ENCODE assay signal across 13 mouse cellular contexts in the genomic region with DNA sequence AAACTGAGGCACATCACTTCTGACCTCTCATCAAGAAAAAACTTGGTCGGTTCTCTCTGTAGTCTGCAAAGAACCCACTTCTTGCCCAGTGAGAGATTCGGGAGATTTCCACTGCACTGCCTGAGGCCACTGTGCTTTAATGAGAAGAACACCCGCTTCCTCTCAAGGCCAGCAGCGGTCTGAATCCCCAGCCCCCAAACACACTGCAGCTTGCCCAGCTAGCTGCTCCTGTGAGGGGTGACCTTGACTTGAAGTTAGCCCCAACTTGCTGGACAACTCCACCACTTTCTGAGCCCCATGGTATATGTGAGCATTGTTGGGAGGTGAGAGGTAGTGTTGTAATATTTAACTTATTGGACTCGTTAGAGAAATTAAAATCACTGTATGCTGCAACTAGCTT. TPM values are rescaled to one million over a fixed set of nuclear protein-coding genes. Genes with fewer than 3 reads are reported as not detected.
DNase-seq lines count a peak whose midpoint lies in the region; ATAC-seq lines count a peak whose summit lies in the region.
"Had no signal": no experiment of that assay in that cellular context is flagged by ENCODE, and none has a peak within 500 bp of the region (broad histone marks: within the 10 kb centered on the region; RNA-seq: fewer than 3 reads in every experiment).

No protein-coding gene starts in this region.

- no peak overlapping the region for H3K27ac ChIP-seq in forebrain, embryonic 13.5 days
- no peak overlapping the region for H3K27ac ChIP-seq in limb, embryonic 15.5 days
- H3K27ac ChIP-seq: layer of hippocampus, adult 2 months; liver, embryonic 12.5 days had no signal

- peak overlapping the region; percentile 52; the same call in 1 of the 2 replicates for H3K4me3 ChIP-seq in forebrain, embryonic 13.5 days
- H3K4me3 ChIP-seq in limb, embryonic 15.5 days = peak overlapping the region; percentile 53

- peaks cover 73% of the 10 kb centered on the region for H3K27me3 ChIP-seq in forebrain, embryonic 13.5 days
- H3K27me3 ChIP-seq in limb, embryonic 15.5 days = peaks cover 62% of the 10 kb centered on the region

- ATAC-seq in forebrain, embryonic 13.5 days = no peak
- no peak for ATAC-seq in limb, embryonic 15.5 days (ENCODE audit: insufficient number of reproducible peaks, low FRiP score, low TSS enrichment, low read depth)
- ATAC-seq: liver, embryonic 12.5 days had no signal

- peaks cover 19% of the 10 kb centered on the region for H3K4me1 ChIP-seq in forebrain, embryonic 13.5 days
- peaks cover 16% of the 10 kb centered on the region for H3K4me1 ChIP-seq in limb, embryonic 15.5 days
- H3K4me1 ChIP-seq: liver, embryonic 12.5 days had no signal

- 25% methylated on average over 5 of the region's 5 CpGs for WGBS in forebrain, embryonic 13.5 days
- 15% methylated on average over 5 of the region's 5 CpGs for whole genome bisulfite sequencing in limb, embryonic 15.5 days

- DNase-seq in adrenal gland, adult (ENCODE audit: inconsistent age in 2 of 2, low spot score in 1 of 2) = peak; percentile 69 to 90
- DNase-seq in adrenal gland, postnatal 4 days (ENCODE audit: low spot score in 2 of 2) = no peak
- DNase-seq in adrenal gland, postnatal 10 days = peak; percentile 12
- no peak for DNase-seq in gastrocnemius, postnatal 14 days
- DNase-seq in frontal cortex, postnatal 25 days (ENCODE audit: low spot score in 2 of 2) = no peak
- DNase-seq in thymus, postnatal 0 days (ENCODE audit: low spot score) = no peak
- DNase-seq: gastrocnemius, postnatal 25 days had no signal

- intact Hi-C loops in gastrocnemius, postnatal 14 days (cut with DNase I; ENCODE audit: low total_unique reads) = no loop called here

- no peaks in the 10 kb centered on the region for H3K36me3 ChIP-seq in forebrain, embryonic 13.5 days (ENCODE audit: poor library complexity, severe bottlenecking)
- no peaks in the 10 kb centered on the region for H3K36me3 ChIP-seq in limb, embryonic 15.5 days
- H3K36me3 ChIP-seq: liver, embryonic 12.5 days had no signal

- peak overlapping the region; percentile 94 for H3K4me2 ChIP-seq in forebrain, embryonic 13.5 days
- peak overlapping the region; percentile 86; the same call in 1 of the 2 replicates for H3K4me2 ChIP-seq in limb, embryonic 15.5 days

- H3K9ac ChIP-seq in forebrain, embryonic 13.5 days = no peak overlapping the region
- no peak overlapping the region for H3K9ac ChIP-seq in limb, embryonic 15.5 days
- H3K9ac ChIP-seq: liver, embryonic 12.5 days had no signal

- H3K9me3 ChIP-seq in forebrain, embryonic 13.5 days (replicated peaks) = no peaks in the 10 kb centered on the region
- H3K9me3 ChIP-seq in limb, embryonic 15.5 days = no peaks in the 10 kb centered on the region
- H3K9me3 ChIP-seq: liver, embryonic 12.5 days had no signal

RNA-seq across cellular contexts. Expression of a gene that starts 1.2 kb away (rescaled TPM):
- total RNA-seq in adrenal gland, postnatal 4 days (2021) = 1 to 10 TPM in 1 of 2 experiments, under 1 TPM in 1; 0.50 to 1.6 TPM
- 1 to 10 TPM in 1 of 2 experiments, under 1 TPM in 1; 0.45 to 2.6 TPM for total RNA-seq in adrenal gland, postnatal 10 days (2021)
- 0.03 TPM in 1 of 2 replicates, not detected in the other for polyA plus RNA-seq in forebrain, embryonic 13.5 days (2015; fragmentation: Nextera tagmentation; extraction: Ambion mirVana)
- 46.9 and 52.7 TPM in 2 replicates for polyA plus RNA-seq in limb, embryonic 15.5 days (2015; fragmentation: Nextera tagmentation; extraction: Ambion mirVana)
- total RNA-seq in gastrocnemius, postnatal 14 days (2021) = 1 to 10 TPM; 2.0 to 2.4 TPM
- polyA plus RNA-seq in thymus, postnatal 0 days (2015; fragmentation: Nextera tagmentation; extraction: Ambion mirVana) = 0.09 and 0.39 TPM in 2 replicates
- total RNA-seq: common myeloid progenitor, adult 5-6 weeks; megakaryocyte, adult 5-6 weeks had no signal
- polyA plus RNA-seq: liver, embryonic 12.5 days had no signal

Comparison
In these comparisons a context has a peak if more than half of its experiments do, and no peak if none do; other contexts are left out.
1. DNase-seq: peak in adrenal gland, adult (2 of 2) and adrenal gland, postnatal 10 days (single experiment); none in adrenal gland, postnatal 4 days (0 of 2), gastrocnemius, postnatal 14 days (single experiment), frontal cortex, postnatal 25 days (0 of 2) and thymus, postnatal 0 days (single experiment).